Mouse (Mus musculus): ENCODE measurements around the gene 1700001C02Rik.

The 1700001C02Rik gene

DNA sequence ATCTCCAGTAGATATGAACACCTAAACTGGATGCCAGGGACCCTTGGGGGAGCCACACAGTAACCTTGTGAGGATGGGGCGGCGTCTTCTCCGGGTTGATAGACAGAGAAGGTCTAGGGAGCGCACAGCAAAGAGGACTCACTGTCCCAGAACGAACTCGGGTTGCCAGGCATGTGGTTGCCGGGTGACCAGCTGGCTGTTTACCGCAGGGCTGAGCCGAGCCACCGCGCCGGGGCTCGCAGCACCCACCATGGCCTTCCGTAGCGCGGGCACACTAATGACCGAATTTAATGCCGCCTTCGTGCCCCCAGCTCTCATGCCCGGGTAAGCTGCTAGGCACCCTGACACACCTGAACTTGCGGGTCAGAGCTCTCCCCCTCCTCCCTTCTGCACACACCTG is at the start of gene 1700001C02Rik:
TSS of gene 1700001C02Rik (plus strand) at position 187 of the 400 bp plus-strand sequence.
- no peak for DNase-seq (ENCODE audit: low read depth in 1 of 2, low spot score in 2 of 2)

DNA sequence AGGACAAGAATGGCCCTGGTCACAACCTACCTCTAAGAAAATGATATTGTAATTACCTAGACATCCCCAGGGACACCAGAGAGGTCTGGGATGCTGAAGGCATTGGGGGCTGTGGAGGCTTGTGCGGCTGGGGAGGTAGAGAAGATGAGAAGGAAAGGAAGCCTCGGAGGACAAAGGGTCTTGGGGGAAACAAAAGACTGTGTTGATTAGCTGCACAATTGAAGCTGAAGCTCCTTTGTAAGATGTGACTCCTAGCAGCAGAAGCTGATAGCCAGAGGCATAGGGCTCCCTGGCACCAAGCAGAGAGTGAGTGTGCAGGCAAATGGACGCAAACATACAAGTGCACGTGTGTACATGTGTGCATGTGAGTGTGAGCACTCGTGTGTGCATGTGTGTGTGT is 49.2 kb upstream of the 1700001C02Rik start:
- DNase-seq (ENCODE audit: low read depth in 1 of 2, low spot score in 2 of 2): no peak

DNA sequence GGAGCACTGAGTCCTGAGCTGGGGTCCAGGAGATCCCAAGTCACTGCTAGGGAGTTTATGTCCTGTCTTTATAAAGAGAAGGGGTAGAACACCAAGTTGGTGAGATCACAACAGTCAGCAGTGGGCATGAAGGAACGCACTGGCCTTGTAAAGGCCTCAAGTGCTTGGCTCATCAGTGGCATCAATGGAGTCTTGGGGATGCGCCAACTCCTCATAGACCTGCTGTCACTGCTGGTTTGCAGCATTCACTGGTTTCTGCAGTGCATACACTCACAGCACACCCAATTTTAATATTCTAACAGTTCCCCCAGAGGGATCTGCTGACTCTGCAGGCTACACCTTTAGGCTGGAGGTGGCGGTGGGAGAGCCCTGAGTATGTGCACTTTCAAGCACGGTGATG is 42.7 kb upstream of the 1700001C02Rik start:
- no peak for DNase-seq (ENCODE audit: low read depth in 1 of 2, low spot score in 2 of 2)

DNA sequence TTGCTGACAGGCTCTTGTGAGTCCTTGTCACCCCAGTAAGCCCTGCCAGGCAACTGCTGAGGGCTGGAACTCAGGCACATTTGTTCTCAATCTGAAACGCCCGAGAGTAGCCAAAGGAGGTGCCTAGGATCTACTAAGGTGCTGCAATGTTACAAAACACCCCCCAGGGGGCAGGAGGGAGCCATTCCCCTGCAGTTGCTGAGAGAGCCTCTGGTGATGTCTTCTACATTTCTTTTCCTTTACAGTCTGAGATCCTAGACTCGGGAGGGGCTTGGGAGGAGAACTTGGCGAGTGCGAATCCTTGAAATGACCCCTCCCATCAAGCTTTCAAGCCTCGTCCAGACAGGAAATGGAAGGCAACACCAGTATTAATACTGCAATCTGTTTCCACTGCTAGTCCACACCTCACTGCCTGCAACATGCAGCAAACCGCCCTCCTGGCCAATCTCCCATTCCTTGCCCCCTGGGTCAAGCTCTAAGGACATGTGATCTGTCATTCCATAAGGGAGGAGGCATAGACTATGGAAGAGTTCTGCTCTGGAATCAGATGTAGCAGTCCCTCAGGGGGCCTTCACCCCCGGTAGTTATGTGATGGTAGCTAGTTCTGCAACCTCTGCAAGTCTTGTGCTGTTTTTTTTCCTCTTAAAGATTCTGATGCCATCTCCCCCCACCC is 42.1 kb upstream of the 1700001C02Rik start:
- no peak for DNase-seq (ENCODE audit: low read depth in 1 of 2, low spot score in 2 of 2)

DNA sequence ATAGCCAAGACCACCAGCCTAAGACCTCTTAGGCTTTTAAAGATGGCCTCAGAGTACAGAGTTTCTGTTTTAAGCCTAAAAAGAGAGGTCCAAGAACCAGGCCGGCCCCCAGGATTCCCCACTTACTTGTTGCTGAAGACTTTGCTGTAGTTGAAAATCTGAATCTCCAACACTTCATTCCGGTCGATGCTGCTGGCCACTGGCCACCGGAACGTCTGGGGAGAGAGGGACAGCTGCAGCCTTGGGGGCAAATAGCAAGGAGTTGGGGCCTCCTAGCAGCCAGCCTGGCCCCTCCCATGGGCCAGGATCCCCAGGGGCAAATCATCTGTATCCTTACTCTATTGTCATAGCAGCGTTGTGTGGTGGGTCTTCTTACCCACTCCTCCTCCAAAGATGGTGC is 38.4 kb upstream of the 1700001C02Rik start:
- no peak for DNase-seq (ENCODE audit: low read depth in 1 of 2, low spot score in 2 of 2)

DNA sequence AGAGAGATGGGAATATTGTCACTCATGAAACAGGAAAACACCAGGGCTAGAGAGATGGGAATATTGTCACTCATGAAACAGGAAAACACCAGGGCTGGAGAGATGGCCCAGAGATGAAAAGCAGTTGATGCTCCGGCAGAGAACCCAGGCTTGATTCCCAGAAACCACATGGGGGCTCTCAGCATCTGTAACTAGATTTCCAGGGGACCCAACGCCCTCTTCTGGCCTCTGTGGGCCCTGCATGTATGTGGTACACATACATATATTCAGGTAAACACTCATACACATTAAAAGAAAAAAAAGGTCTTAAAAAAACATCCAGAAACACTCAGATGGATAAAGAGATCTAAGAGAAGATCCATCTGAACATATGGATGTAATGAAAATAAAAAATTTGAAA is 26.9 kb upstream of the 1700001C02Rik start:
- no peak for DNase-seq (ENCODE audit: low read depth in 1 of 2, low spot score in 2 of 2)

DNA sequence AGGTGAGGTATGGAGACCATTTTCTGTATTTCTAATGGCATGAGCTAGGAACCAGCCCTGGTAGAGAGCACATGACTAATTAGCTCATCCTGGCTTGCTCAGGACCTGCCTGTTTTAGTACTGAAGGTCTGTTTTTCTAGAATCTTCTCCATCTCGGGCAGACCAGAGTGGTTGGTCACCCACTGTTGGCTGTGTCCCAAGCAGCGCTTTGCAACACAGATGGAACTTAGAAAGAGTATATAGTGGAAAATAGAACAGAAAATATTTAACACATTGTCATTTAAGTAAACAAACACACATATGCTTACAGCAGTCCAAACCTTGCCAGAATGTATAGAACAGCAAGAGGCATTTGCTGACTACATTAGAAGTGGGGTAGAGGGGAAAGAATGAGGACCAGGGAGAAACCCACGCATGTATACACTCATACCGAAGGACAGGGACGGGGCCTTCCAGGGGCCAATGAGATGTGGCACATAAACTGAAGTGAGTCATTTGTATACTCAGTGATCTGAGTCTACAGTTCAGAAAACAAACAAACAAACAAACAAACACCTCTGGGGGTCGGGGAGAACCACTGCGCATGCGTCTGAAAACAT is 25.4 kb upstream of the 1700001C02Rik start:
- DNase-seq (ENCODE audit: low read depth in 1 of 2, low spot score in 2 of 2): no peak

DNA sequence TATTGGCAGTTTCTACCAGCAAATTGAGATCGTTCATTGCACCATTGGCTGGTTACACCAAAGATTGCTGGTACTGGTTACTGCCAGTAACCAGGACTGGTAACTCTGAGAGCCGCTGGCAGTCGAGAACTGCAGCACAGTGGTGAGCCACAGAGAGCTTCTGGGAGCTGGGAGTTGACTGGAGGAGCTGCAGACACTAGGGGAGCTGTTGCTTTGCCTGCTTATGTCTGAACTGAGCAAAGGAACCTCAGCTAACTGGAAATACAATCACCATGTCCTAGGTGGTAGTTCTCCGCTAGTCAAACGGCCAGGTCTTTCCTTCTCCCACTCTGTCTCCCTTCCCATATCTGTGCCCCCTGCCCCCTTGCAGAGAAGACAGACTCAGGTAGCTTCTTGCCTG is 23.7 kb upstream of the 1700001C02Rik start:
- DNase-seq (ENCODE audit: low read depth in 1 of 2, low spot score in 2 of 2): no peak

DNA sequence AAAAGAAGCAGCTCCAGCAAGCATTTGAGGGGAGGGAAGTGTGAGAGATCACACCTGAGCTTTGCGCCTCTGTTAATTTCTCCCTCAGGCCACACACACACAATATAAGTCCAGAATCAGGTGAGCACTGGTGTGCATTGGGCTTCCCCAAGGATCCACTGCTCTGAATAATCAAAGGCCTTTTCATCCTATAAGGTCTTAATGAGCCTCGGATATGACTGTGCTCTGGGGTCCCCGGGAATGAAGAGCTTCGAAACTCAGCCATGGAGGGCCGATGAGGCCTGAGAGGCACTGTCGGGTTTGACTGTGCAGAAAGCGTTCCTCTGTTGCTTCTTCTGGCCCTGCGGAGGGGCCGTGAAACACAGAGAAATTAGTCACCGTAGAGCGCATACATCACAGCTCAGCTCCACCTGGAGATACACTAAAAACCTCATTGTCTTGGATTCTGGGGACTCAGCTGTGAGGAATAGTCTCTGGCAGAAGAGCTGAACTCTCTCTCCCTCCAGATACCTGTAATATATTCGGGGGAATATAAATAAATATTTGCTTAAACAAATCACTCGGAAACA is 21.4 kb upstream of the 1700001C02Rik start:
- DNase-seq (ENCODE audit: low read depth in 1 of 2, low spot score in 2 of 2): no peak

DNA sequence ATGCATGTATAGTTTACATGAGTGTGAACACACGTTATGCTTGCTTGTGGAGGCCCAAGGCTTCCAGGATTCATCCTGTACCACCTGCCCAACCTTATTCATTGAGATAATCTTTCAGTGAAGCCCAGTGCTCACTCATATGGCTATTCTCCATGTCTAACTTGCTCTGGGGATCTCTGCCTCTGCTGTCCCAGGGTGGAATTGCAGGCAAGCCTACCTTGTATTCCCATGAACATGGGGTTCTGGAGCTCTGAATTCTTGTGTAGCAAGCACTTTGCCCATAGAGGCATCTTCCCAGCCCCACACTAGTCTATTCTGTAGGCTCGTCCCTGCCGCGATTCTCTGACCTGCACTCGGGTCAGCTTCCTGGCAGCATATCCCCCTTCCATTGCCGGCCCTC is 9.8 kb upstream of the 1700001C02Rik start:
- DNase-seq (ENCODE audit: low read depth in 1 of 2, low spot score in 2 of 2): no peak

DNA sequence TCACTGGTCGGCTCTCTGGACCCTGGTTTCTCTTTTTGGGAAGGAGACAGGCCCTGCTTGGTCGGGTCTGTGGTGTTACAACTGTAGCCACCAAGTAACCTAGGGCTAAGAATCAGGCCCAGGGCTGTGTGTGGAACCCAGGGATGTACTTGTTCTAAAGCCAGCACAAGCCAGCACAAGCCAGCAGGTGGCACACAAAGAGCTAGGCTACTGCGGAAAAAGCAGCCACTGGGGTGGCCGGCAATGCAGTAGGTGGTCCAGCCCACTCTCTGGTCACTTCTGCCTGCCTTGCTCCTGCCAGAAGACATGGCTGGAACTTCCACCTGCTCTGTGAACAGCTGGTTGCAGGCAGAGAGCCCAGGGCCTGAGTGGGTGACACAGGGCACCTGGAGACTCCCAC is 5.7 kb upstream of the 1700001C02Rik start:
- DNase-seq (ENCODE audit: low read depth in 1 of 2, low spot score in 2 of 2): no peak

DNA sequence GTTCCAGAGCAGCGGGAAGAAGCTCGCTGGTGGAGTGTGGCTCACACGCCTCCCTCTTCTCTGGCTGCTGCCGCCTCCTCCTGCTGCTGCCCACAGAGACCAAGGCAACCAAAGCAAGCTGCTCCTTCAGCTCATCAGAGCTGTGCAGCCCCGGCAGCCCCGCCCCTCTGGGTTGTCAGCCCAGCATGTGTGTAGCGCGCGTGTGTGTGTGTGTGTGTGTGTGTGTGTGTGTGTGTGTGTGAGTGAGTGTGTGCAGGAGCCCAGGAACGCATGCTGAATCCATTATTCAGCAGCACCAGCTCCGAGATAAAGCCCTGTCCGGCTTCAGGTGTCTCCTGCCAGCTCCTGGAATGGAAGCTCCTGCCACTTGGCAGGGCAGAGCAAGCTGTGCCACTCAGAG is 4.0 kb upstream of the 1700001C02Rik start, which contains the start of gene Otof:
TSS of gene Otof (minus strand) at position 112 of the 400 bp plus-strand sequence.
- no peak for DNase-seq (ENCODE audit: low read depth in 1 of 2, low spot score in 2 of 2)

DNA sequence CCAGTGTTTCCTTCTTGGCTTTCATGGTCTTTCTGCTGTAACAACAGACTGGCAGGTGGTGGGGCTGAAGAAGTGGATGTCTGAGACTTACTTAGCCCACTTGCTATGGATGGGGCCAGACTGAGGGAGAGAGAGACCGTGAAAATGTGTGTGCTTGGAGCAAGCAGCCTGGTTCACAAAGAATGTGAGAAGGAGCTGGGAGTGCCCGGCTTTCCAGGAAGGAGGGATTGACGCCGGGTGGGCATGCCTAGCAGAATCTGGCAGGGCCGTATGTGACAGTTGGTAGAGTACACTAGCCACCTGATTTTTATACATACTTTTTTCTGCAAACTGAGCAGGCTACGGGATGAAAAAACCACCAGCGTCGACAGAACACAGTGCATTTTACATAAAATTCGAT is 468 bp downstream of the 1700001C02Rik start:
- DNase-seq (ENCODE audit: low read depth in 1 of 2, low spot score in 2 of 2): no peak

DNA sequence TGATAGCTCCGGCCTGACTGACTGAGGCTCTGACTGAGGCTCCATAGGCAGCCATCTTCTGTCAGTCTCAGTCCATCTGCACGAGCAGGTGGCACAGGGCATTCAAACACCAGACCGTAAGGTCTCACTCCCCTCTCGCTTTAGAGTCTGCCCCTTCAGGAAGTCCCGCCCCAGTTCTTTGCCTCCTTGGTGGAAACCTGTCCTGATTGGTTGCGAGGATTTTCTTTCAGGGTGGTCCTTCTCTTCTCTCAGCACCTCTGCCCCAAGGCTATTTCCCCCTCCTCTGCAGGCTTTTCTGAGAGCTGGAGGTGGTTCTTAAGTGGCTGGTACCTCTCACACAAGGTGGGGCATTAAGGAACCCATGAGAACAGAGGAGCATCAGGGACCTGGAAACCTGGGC is 4.6 kb downstream of the 1700001C02Rik start:
- DNase-seq (ENCODE audit: low read depth in 1 of 2, low spot score in 2 of 2): no peak

DNA sequence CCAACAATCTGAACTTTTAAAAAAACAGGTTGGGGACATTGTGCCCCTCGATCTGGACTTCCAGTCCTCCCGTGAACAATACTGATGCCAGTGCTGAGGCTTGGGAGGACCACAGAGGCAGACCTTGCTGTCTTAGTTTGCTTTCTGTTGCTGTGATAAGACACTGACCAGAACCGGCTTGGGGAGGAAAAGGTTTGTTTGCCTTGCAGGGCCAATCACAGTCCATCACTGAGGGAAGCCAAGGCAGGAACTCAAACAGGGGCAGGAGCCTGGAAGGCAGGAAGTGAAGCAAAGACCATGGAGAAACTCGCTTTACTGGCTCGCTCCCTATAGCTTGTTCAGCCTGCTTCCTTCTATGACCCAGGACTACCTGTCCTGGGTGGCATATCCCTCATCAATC is 6.3 kb downstream of the 1700001C02Rik start:
- no peak for DNase-seq (ENCODE audit: low read depth in 1 of 2, low spot score in 2 of 2)

DNA sequence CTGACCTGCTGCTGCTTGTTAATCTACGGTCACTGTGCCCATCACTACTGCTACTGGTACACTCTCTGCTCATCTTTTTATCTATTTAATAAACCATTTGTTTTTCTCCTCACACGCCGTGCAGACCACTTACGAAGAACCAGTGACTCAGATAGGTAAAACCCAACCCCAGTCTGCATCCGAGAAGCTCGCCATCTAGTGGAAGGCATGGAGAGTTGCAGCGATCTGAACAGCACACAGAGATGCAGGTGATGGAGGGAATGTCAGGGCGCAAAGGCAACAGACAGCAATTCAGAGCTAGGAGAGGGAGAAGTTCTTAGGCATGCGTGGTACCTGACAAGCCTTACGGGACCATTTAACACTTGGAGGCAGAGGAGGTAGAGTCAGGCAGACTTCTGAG is 10.7 kb downstream of the 1700001C02Rik start:
- DNase-seq (ENCODE audit: low read depth in 1 of 2, low spot score in 2 of 2): no peak

DNA sequence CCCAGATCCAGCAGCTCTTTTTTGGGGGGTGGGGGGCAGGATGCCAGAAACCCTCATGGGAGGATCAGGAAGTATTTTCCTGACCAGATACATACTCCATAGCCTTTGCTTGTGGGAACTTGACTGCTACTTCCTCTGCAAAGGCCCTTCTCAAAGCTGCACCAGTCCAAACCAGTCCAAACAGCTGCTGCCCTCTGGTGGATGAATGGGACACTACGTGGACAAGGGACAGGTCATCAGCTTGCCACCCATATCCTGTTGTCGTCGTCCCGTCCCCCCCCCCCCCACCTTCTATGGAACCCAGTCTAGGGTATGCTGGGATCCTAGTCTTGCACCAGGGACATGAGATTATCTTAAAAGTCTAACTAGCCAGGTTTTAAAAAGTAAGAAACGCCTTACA is 16.5 kb downstream of the 1700001C02Rik start:
- no peak for DNase-seq (ENCODE audit: low read depth in 1 of 2, low spot score in 2 of 2)

DNA sequence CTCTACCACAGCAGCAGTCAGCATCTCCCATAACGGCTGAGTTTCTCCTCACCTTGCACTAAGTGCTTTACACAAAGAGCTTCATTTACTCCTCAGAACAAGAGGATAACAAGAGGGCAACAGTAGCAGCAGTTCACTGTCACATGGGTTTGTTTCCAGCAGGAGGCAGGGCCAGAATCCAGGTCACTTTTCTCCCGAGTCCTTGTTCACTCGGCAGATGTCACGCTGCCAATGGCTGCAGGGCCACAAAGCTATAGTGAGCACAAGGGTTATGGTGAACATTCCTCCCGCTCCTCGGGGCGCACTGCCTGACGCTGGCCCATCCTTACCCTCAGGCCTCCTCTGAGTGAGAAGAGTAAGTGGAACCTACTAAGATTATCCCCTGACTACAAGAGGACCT is 17.7 kb downstream of the 1700001C02Rik start:
- DNase-seq (ENCODE audit: low read depth in 1 of 2, low spot score in 2 of 2): no peak

DNA sequence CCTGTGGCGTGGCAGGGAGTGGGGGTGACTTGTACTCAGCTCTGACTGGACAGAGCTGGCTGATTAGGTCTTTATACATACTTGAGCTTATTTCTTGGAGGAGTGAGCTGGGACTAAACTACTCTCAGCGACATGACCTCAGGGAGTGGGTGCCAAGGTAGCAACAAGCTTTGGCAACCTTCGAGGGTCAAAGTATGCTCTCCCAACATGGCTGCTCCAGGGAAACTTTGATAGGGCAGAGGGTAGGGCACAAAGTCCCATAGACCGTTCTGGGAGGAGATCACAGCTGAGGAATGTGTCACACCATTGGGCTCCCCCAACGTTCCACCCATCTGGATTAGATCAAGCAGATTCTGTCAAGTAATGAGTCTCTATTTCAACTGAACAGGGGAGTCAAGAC is 18.7 kb downstream of the 1700001C02Rik start:
- DNase-seq (ENCODE audit: low read depth in 1 of 2, low spot score in 2 of 2): no peak

DNA sequence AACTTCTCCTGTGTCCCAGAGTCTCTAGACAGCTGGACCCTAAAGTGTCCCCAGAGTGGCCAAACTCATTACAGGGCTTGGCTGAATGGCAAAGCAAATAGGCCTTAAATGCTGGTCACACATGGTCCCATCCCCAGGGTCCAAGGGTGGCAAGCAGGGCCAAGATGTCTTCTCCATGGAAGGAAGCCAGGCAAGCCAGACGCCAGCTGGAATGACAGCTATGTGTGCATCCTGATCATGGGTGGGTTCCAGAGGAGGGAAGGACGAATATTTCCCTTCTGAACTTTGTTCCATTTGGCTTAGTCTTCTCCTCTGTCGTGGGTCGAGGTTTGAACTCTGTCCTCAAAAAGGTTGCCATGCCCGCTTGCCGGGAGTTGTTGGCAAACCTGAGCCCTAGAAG is 19.3 kb downstream of the 1700001C02Rik start:
- DNase-seq (ENCODE audit: low read depth in 1 of 2, low spot score in 2 of 2): no peak

DNA sequence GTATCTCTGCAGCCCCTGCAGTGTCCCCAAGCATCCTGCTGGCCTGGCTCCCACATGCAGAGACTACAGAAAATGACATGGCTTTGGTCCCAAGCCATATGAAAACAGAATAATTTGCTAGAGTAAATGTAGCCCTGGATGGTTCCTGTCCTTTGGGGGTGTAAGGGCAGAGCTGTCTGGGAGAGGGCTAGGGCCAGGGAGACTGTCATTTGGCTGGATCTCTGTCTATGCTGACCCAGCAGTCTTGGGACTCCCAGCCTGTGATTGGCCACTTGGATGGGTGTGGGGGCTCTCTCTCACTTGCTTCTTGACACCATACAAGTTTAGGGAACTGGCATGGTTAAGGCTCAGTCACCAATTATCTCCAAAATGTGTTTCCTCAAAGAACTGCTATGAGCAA is 24.4 kb downstream of the 1700001C02Rik start:
- DNase-seq (ENCODE audit: low read depth in 1 of 2, low spot score in 2 of 2): no peak

DNA sequence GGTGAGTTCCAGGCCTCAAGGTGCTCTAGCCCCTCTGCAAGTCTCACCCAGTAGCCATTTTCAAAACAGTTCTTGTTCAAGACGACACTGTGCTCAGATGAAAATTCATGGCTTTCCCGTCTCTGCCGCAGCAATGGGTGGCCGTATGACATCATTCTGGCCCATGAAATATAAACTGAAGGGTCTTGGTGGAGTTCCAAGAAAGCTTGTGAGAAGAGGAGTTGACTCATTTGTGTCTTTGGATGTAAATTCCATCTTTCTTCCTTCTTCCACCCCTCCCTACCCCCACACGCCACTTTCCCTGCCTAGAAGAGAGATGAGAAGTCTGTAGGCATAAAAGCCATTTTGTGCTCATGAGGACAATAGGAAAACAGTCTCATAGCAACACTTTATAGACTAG is 25.0 kb downstream of the 1700001C02Rik start:
- no peak for DNase-seq (ENCODE audit: low read depth in 1 of 2, low spot score in 2 of 2)

DNA sequence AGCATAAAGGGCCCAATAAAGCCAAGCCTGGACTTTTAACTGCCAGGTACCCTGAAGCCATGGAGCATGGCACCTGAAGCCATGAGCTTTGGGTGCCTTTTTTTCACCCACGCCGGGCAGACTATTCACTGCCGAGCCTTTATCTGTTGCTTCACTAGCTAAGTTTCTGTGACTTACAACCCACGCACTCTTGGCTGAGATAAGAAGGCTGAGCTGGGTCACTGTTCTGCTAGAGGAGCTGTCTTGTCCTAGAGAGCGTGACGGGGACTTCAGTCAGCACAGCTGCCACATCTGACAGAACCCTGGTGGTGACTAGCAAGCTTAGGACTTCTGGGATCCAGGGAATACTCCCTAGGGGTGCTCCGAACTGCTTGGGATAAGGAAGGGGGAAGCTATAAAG is 27.9 kb downstream of the 1700001C02Rik start:
- DNase-seq (ENCODE audit: low read depth in 1 of 2, low spot score in 2 of 2): no peak
